Mouse (Mus musculus) C2C12 (cell line): ENCODE measurements at regions not wholly inside any gene's neighbourhood (a gene's known extent, or its start where the extent isn't known, plus 50 kb on each side); places are given as distances from the start of the nearest gene placed in this dataset.

Source experiments
- CTCF ChIP-seq: IDR thresholded peaks from one replicate; pipeline ENCODE4 v1.5.1; 2011; ENCODE audit not compliant: control insufficient read depth, insufficient read depth, insufficient read length
- MAX ChIP-seq: IDR thresholded peaks from one replicate; pipeline ENCODE4 v1.6.1; 2011; ENCODE audit warnings: mild to moderate bottlenecking, control low read depth
- USF1 ChIP-seq: IDR thresholded peaks from one replicate; pipeline ENCODE4 v1.6.1; 2011; ENCODE audit warnings: low read depth, mild to moderate bottlenecking, control low read depth, moderate library complexity

GRCm38 (mm10) chr5:41370356-41370755, 337.6 kb downstream of the Rab28 start:
- TF ChIP-seq CTCF: no peak
- TF ChIP-seq USF1: no peak
- TF ChIP-seq MAX: no peak
